Mouse (Mus musculus) heart, embryonic 16.5 days (tissue): ENCODE results near the gene Tnnc2. TPM values are rescaled to one million over a fixed set of nuclear protein-coding genes. Genes with fewer than 3 reads are reported as not detected.

ENCODE experiments used
- polyA plus RNA-seq: library from polyadenylated mRNA; unstranded; fragments of >200 nt; fragmentation: Nextera tagmentation; extraction: Ambion mirVana; gene quantifications from 2 replicates; pipeline ENCODE4 v1.2.1, GENCODE M21; 2015

The Tnnc2 gene
- polyA plus RNA-seq, 1 experiment from 2014 or later = 28.8 TPM

Other genes starting within 250 kb of the Tnnc2 start
- 21.3 and 50.0 TPM in 2 replicates for gene Wfdc2, start 217.6 kb downstream of the Tnnc2 start, polyA plus RNA-seq
- not detected in 2 replicates for gene Spint3, start 206.5 kb downstream of the Tnnc2 start, polyA plus RNA-seq
- gene Wfdc6a, start 194.5 kb downstream of the Tnnc2 start, polyA plus RNA-seq = 0.19 and 0.30 TPM in 2 replicates
- not detected in 2 replicates for gene Eppin, start 186.4 kb downstream of the Tnnc2 start, polyA plus RNA-seq
- not detected in 2 replicates for gene Wfdc6b, start 166.4 kb downstream of the Tnnc2 start, polyA plus RNA-seq
- not detected in 2 replicates for gene Wfdc8, start 166.3 kb downstream of the Tnnc2 start, polyA plus RNA-seq
- gene Wfdc16, start 141.2 kb downstream of the Tnnc2 start, polyA plus RNA-seq = not detected in 2 replicates
- 0.35 TPM in 1 of 2 replicates, not detected in the other for gene Wfdc10, start 123.9 kb downstream of the Tnnc2 start, polyA plus RNA-seq
- gene Wfdc9, start 123.4 kb downstream of the Tnnc2 start, polyA plus RNA-seq = not detected in 2 replicates
- gene Wfdc11, start 105.9 kb downstream of the Tnnc2 start, polyA plus RNA-seq = not detected in 2 replicates
- gene Wfdc13, start 94.9 kb downstream of the Tnnc2 start, polyA plus RNA-seq = 0.35 TPM in 1 of 2 replicates, not detected in the other
- gene Spint4, start 81.5 kb downstream of the Tnnc2 start, polyA plus RNA-seq = not detected in 2 replicates
- gene Spint5, start 64.7 kb downstream of the Tnnc2 start, polyA plus RNA-seq = not detected in 2 replicates
- 0.51 and 0.80 TPM in 2 replicates for gene Wfdc3, start 34.0 kb downstream of the Tnnc2 start, polyA plus RNA-seq
- 56.0 and 58.7 TPM in 2 replicates for gene Dnttip1, start 34.0 kb downstream of the Tnnc2 start, polyA plus RNA-seq
- 388 and 390 TPM in 2 replicates for gene Ube2c, start 10.1 kb downstream of the Tnnc2 start, polyA plus RNA-seq
- gene Snx21, start 5.9 kb upstream of the Tnnc2 start, polyA plus RNA-seq = 40.6 and 45.6 TPM in 2 replicates
- 15.7 and 16.7 TPM in 2 replicates for gene Acot8, start 24.9 kb upstream of the Tnnc2 start, polyA plus RNA-seq
- gene Zswim3, start 25.1 kb upstream of the Tnnc2 start, polyA plus RNA-seq = 5.9 and 6.4 TPM in 2 replicates
- 10.6 and 12.1 TPM in 2 replicates for gene Zswim1, start 42.7 kb upstream of the Tnnc2 start, polyA plus RNA-seq
- 0.42 TPM in 1 of 2 replicates, not detected in the other for gene Spata25, start 48.6 kb upstream of the Tnnc2 start, polyA plus RNA-seq
- 173 and 184 TPM in 2 replicates for gene Ctsa, start 52.9 kb upstream of the Tnnc2 start, polyA plus RNA-seq
- 50.6 and 52.8 TPM in 2 replicates for gene Neurl2, start 53.5 kb upstream of the Tnnc2 start, polyA plus RNA-seq
- gene Pltp, start 77.7 kb upstream of the Tnnc2 start, polyA plus RNA-seq = 52.0 and 67.2 TPM in 2 replicates
- gene Pcif1, start 99.3 kb upstream of the Tnnc2 start, polyA plus RNA-seq = 53.4 and 54.5 TPM in 2 replicates
- gene Zfp335, start 131.8 kb upstream of the Tnnc2 start, polyA plus RNA-seq = 9.2 and 9.5 TPM in 2 replicates
- gene Mmp9, start 160.8 kb upstream of the Tnnc2 start, polyA plus RNA-seq = 3.8 and 9.7 TPM in 2 replicates
- 0.21 and 0.68 TPM in 2 replicates for gene Slc12a5, start 180.8 kb upstream of the Tnnc2 start, polyA plus RNA-seq